Mouse (Mus musculus) ES-Bruce4 (cell line): ENCODE data around the gene Nrcam.

Experiments used
- CTCF ChIP-seq: IDR thresholded peaks from one replicate; pipeline ENCODE4 v1.8.1; 2011; ENCODE audit warnings: low read depth, low read length
- POLR2A ChIP-seq: IDR thresholded peaks from one replicate; pipeline ENCODE4 v1.8.1; 2011; ENCODE audit warnings: low read length; ENCODE audit not compliant: insufficient read depth

DNA sequence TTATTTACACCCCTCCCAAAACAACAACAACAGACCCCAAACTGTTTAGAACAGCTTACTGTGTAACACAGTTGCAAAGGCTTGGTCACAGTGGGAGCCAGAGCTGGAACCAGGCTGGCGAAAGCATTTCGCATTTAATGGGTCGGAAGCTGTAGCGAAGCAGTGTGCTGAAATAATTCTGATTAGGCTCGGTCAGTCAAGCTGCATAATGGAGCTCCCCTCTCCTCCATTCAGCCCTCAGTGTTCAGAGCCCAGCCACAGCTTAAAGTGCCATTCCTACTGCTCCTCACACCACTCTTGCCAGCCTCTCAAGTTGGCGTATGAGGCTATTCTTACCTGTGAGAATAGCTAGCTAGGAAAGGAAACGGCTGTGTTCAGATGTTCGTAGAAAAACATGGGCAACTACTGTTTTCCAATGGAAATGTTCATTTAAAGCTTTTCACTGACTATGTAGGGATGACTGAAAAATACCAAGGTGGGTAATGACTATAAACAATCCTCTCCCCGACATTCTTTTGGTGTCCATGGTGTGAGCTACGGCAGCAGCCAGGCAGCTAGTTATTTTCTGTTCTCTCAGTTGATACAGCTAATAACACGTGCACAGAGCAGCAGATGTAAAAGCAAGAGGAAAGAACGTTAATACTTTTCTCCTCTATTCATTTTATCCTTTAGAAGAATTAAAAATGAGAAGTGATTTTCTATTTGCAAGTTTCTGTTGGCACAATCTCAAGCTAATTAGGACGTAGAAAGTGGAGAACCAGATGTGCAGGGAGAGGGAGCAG is 108.6 kb downstream of the Nrcam start:
- TF ChIP-seq CTCF, result no peak
- no peak for TF ChIP-seq POLR2A
